Mouse (Mus musculus) B cell, adult 2 months (primary cell): ENCODE measurements around the gene Rhbdd1.

Source experiments
- DNase-seq, 2 experiments: peaks; one replicate each; pipeline ENCODE4 v3.0.0; 2022

Rhbdd1 gene

DNA sequence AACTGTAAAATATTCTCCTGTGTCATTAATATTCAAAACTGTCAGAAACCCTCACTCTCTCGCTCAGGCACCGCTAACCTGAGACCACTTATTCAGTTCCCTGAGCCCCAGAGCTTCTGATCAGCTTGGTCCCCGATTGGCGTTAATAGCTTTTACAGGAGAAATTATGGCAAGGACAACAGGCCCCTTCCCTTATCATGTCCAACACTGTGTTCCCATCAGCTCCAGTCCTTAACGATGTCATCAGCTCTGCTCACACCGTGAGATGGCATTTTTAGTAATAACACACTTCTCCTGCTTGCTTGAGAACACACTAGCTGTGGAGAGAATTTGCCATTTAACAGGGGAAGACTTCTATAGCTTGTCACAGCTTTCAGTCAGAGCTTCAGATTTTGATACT is 48.2 kb downstream of the Rhbdd1 start:
- DNase-seq: no peak

DNA sequence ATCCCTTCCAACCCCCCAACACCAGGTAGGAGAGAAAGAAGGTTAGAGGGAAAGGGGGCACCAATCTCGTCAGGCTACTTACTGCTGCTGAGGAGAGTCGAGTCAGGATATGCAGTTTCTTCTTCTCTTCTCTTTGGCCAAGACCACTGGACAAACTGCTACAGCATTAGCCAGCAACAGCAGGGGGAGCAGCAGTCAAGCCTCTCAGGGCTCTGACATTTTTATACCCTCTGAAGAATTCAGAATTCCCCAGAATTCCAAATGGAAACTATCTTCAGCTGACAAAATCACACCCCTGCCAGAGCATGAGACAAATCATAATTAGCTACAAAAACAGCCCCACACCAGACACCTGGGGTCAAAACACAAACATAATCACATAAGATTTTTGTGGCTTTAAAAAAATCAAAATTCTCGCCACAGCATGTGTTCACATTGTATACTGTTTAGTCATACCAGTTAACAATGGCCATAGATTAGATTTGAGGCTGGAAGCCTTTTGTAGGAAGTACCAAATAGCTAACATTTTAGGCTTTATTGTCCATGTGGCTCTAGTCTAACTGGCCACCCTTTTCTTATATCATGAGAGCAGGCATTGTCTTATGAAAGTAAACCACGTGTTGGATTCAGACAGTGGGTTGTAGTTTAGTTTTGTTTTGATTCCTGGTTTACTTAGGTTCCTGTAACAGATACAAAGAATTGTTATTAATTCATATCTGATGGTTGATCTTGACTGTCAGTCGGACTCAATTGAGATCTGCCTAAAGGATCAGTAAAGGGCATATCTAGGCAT is 55.6 kb downstream of the Rhbdd1 start:
- no peak for DNase-seq

DNA sequence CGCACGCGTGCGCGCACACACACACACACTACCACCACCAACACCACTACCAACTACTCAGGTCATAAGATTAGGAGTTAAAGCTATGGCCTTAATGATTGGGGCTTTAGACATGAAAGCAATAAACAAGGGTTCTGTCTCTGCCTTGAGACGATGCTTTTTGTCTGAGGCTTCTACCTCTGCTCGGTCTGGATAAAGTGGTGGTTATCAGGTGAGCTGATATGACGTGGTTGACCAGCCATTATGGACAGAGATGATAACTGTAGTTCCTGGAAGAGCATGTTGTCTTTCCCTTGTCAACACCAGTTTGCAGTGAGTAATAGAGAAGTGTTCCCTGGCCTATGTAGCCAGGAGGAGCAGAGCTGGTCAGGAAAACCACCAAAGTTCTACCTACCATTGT is 57.7 kb downstream of the Rhbdd1 start:
- no peak for DNase-seq

DNA sequence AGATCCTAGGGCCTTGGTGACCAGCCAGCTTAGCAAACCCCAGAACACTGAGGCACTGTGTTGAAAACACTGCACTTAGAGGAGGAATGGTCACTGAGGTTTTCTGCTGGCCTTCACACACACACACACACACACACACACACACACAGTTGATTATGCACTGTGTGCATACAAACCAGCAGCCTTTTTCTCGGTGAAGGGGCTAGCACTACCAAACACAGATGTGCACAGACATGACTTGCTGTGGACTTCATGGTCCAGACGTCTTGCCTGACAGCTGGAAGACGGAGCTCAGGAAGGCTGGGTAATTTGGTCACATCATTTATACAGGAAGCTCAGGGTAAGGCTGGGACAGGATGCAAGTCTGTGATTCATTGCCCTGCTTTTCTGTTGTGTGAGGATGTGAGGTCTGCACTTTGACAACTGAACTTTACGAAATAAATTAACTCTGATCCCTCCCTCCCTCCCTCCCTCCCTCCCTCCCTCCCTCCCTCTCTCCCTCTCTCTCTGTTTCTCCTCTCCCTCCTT is 58.6 kb downstream of the Rhbdd1 start:
- no peak for DNase-seq

DNA sequence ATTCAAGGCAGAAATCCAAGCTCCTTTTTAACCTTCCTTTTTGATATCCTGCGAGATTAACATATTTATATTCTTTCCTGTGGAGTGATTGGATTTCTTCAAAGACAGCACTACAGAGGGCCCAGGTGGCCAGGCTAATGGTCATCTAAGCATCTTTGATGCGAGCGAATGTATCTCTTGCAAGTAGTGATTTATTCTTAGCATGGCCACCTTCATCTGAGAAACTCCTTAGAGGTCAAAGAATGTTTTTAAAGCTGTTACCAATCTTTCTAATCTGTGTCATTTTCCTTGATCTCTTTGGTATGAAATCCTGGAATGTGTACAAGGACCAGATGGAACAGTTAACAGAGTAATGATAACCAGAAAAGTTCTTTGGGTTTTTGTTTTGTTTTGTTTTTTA is 59.2 kb downstream of the Rhbdd1 start:
- no peak for DNase-seq

DNA sequence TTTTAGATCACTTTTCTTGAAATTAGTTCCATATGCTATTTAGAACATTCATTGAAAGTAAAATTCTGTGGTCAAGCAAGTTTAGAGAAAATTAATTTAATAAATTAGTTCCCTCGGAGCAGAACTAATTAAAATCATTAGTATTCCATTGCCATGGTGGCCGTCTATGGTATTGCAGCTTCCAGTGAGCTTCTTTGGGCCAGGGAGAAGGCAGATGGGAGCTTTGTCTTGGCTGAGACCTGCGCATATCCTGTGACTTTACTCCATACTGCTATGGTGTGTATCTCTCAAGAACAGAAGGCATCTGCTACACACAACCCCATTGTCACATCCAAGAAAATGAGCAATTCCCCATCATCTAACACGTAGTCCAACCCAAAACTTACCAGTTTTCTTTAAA is 65.7 kb downstream of the Rhbdd1 start:
- no peak for DNase-seq

DNA sequence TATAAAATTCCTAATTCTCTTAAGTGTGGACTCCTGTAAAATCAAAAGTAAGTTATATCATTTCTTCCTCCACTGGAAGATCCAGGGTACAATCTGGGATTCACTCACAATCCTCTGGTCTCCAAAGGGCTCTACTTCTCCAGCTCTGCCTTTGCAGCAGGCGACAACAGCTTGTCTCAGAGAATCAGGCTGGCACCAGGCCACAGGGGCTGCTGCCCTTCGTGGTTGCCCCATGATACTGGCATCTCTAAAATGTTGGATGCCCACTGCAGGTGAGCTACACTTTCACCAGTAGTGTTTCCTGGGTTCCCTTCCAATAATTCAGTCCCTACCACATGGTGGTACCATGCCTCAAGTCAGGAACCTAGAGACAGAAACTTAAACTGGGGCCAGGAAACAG is 67.9 kb downstream of the Rhbdd1 start:
- no peak for DNase-seq

DNA sequence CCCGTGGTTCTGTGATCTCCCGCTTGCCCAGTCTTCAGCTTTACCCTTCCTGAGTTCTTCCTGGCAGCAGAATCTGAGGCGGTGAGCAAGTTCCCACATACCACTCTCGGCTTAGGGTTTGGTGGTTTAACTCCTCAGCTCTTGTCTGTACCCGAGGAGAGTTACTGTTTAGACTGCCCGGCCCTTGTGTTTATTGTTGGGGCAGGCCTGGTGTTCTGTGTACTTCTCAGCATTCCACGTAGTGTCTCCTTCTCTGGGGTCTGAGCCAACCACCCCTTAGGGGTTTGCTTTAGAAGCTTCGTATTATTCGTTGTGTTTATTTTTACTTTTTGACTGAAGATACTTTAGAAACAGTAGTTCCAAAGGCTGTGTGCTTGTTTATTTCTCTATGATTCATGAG is 68.8 kb downstream of the Rhbdd1 start:
- no peak for DNase-seq

DNA sequence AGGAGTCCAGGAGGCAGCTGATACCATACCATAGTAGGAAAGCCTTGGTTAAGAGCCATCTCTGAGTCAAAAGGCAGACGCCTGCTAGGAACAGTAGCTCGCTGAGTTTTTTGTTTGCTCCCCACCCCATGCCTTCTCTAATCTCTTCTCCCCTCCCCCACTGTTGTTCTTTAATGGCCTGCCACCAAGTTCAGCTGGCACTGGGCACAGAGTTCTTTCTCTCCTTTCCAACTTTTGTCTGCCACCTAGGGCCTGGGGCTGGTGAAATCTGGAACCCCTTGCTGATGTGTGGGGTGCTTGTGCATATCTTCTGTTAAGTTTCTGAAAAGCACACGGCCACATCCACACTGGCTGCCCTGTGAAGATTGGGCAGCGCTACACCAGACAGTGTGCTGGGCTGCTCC is 69.6 kb downstream of the Rhbdd1 start:
- DNase-seq: no peak

DNA sequence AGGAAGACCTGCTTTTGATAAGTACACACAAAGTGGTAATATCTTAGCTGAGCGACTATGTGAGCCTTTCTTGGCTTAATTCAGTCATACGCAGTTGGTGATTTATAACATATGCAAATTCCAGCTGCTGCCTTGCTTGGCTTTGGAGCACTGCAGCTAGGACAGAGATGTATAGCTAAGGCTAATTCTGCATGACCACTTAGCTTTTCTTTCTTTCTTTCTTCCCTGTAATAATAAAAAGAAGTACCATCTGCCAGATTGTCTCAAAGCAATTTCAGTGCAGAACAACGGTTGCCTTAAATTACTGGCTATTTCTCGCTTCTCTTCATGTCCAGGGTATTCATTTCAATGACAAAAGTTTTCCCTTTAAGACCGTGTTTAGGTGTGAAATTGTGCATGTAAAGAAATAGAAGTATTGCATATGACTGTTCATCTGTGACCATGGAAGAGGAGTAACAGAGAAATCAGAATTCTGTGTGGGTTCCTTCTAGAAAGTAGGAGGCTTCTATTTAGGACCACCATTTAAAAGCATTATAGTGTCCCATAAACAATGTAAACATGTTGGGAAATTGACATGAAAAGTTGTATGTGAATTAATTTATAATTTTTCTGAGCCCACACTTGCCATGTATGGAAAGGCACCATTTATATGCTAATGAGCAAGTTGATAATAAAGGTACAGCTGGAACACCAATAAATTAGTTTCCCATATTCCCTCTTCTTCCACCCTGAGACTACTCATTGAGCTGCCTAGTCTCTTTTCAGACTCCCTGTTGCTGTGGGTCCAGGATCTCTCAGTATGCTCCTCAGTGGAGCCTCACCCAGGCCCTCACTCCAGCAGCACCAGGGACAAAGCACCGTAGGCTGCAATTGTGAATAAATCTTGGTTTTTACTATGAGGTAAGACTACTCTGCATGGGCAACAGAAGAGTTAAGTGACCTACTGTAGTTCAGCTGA is 70.8 kb downstream of the Rhbdd1 start:
- no peak for DNase-seq

DNA sequence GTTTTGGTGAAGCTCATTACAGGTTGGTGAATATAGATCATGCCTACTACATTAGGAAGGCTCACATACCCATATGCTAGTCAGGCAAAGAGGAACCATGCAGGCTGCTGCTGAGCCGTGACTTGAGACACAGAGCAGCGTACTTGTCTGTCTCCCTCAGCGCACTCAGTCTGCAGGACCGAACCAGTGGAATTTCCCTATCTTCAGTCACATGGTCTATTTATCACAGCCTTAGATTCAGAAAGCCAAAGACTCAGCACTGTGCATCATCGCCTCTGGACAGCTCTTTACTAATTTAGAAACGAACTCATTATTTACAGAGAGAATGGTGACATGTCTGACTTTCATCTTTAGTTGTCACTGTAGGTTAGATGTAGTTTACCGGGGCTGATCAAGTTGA is 73.1 kb downstream of the Rhbdd1 start:
- DNase-seq: no peak

DNA sequence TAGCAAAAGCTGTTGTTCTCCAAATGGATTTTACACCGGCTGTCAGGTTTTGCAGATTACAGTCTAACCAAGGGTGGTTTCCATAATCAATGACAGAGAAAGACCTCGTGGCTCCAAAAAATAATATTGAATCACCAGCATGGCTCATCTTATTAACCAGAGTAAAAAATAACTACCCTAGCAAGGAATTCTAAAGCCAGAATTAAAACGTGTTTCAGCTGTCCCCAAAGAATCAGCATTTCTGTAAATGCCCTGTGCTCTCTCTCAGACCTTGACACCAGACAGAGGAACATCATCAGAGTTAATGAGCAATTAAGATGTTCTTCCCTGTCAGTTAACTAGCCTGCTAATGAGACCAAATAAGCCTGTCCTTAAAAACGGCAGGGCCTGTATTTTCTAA is 79.1 kb downstream of the Rhbdd1 start:
- DNase-seq: no peak

DNA sequence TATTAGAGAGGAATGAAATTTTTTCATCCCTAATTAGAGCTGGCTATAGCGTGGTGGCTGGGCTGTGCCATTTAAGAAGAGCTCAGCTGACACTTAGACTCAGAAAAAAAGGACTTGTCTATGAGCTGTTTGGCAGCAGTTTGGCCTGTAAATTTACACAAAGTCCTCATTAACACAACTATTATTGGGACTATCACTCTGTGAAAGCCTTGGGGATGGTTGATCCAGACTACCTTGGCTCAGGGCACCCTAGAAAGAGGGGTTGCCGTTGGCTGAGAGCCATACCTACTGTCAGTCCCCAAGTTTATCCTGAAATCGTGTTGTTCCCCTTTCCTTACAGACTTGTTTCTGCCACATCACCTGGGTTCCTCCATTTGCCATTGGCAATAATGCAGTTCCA is 91.5 kb downstream of the Rhbdd1 start:
- no peak for DNase-seq

DNA sequence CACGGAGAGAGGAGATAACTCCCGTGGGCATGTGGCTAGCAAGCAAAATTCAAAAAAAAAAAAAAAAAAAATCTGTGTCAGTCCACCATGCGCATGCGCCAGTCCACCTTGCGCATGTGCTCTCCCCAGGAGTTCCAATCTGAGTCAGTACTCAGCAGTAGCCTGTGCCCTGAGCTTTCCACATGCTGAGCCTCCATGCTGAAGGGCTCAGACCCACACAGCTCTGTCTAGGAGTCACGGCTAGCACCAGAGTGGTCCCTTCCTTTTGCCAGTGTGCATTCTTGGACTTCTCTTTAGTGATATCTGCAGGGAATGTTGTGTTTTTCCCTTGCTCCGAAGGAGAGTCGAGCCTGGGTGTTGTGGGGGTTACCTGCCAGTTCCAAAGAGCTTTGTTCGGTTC is 93.0 kb downstream of the Rhbdd1 start:
- DNase-seq: no peak

DNA sequence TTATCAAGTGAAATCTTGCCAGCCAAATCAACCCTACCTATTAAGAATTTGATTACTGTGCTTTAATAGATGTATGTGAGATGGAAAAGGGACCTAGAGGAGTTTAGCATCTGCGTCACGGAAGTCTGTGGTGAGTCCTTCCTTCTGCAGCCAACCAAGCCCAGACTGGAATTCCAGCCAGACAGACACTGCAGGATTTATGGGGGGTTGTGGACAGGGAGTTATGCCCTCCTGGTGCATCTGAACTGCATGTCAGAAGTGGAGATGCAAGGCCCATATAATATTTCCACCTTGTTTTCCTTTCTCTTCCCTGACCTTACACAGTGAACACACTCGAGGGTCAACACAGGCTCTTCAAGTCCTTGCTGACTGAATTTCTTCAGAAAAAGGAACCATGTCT is 94.3 kb downstream of the Rhbdd1 start:
- DNase-seq: no peak

DNA sequence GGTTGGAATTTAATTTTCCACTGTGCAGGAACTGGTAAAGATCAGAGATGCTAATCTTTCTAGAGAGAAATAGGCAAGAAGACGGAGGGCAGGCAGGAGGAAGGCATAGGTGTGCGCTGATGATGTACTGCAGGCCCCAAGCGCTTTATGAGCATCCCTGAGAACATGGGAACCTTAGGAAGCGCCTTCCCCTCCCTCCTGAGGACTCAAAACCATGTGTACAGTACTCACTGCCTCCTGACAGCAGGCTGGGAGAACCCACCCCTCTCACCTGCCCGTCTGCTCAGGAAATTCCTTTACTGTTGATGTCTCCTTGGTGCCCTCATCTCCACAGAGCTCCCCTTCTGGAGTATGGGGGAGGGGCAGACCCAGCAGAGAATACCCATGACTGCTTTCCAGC is 95.3 kb downstream of the Rhbdd1 start:
- no peak for DNase-seq

DNA sequence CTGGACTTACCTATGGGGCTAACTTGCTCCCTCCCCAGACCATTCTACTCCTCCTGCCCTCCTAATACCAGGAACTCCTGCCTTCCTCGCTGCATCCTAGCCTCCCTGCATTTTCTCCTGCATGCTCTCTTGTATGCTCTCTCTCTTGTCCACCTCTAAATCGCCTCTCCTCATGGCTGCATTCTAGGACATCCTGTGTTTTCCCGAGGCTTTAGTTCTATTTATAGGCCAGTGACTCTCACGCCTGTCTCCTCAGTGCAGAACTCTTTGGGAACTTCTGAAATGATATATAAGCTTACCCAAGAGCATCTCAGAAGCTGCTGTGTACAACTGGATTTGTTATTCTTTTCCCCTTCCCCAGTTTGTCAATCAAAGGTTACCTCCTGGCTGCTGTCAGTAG is 95.8 kb downstream of the Rhbdd1 start:
- DNase-seq: no peak

DNA sequence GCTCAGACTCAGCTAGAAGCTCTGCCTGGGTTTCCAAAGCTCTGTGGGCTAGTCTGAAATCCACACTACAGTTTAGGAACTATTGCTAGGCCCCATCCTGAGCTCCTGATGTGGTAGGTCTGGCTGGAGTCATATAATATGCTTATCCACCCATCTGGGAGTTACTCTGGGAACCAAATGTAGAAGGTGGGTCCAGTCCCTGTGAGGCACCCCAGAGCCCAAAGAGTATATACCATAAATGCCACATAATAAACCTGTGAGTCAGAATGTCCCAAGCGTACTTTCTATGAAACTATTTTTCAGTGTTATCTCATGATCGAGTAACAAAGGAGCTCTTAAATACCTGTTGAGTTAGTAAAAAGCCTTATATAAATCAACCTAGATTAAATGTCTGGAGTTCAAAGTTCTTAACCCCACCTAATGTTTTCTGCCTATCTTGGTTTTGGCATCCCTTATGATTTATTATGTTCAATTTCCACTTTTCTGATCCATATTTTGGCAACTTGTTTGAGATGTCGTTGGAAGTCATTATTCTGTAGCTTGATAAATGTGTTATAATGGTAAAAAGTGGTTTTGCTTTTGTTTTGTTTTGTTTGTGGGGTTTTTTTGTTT is 98.3 kb downstream of the Rhbdd1 start:
- DNase-seq: no peak

DNA sequence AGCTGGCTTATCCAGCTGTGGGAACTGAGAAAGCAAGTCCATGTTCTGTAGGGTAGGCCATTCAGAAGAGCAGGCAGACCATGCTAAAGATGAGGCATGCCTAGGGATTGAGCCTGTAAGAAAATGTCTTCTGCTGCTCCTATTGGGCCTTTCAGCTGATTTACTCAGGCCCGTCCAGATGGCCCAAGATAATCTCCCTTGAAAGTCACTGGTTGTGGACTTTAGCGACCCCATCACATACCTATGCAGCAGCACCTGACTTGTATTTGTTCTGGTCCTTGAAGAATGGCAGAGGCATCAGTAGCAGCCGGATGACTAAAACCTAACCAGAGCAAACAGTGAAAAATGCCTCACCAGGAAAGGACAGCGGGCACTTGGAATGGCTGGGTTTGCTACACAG is 99.4 kb downstream of the Rhbdd1 start:
- no peak for DNase-seq

DNA sequence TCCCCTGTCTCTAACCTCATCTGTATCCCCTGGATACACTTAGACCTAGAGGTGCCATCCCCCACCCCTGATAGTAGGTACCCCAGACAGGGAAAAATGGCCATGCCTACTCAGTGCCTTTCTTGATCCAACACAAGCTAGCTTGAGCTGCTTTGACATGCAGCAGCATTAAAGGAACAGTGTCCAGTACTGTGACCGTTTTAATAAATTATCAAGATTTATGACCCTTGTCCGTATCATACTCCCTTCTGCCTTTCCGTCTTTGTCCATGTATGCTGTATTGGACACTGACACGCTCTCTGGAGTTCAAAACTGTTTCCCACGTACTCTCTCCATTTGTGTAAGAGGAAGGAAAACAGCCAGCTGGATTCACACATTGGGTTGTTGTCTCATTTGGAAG is 111.5 kb downstream of the Rhbdd1 start:
- no peak for DNase-seq

DNA sequence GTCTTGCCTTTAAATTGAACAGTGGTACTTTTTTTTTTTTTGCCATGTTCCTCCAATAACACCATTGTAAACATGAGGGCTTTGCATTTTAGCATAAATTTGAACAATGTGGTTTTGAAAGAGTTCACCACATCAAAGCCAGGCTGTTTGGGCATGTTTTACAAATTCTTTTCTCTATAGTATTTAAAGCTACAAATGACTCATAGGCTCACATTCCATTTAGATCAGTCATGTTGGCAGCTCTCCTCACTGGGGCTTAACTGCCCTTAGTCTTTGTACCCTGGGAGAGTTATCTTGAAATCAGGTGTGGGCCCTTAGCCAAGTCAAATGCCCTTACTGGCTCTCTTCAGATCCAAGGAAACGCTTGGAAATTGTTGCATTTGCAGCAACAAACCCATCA is 112.8 kb downstream of the Rhbdd1 start:
- no peak for DNase-seq

DNA sequence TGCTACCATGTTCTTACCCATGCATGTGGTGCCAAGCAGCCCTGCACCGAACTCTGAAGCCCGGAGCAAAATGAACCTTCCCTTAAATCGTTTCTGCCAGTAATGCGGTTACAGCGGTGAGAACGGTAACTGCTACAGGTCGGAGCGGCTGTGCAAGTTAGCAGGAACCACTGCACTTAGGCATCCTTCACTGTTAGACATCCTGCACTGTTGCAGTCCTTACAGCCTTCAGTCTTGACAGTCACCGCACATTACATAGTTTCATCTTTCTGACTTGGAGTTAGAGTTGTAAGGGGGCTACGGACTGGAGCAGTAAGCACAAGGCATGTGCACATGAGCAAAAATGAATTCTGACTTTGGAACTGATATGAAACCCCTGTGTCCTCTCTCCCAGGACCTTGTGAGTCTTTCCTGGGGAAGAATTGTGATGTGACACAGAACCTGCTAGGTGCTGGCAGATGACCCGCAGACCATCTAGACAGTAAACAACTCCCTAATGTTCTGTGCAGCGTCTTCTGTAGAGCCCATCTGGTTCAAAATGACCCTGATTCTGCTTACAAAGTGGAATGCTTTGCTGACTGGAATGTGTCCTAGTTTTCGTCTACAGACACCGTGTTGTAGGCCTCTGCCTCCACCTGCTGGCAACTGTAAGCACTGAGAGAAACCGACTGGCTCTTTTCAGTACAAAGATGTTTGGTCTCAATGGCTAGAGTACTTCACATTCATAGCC is 116.8 kb downstream of the Rhbdd1 start:
- no peak for DNase-seq

DNA sequence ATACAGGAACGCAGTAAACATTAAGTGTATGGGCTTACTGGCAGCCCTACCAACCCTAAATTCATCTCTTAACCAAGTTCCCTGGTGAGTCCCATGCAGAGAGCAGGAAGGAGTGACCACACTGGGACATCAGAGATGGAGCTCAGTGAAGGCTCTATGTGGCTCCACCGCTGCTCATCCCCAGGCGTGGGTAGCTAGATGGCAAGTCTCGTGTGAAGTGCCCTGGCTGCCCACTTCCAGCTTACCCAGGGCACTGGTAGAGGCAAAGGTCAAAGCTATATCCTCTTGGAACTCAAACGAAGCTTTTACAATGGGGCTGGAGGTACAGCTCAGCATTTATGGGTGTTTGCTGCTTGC is 117.4 kb downstream of the Rhbdd1 start:
- DNase-seq: no peak
